Mouse (Mus musculus) right cerebral cortex, postnatal 36 days (tissue): Measurements from ENCODE around the gene Snupn.
A peak's percentile ranks its signal among the peaks of the same experiment; 100 is the strongest.

Experiments
- DNase-seq, 2 experiments: peaks; one replicate each; pipeline ENCODE4 v3.0.0; 2022; ENCODE audit warnings: low spot score in 2 of 2, mixed read lengths in 1 of 2

Gene Snupn

DNA sequence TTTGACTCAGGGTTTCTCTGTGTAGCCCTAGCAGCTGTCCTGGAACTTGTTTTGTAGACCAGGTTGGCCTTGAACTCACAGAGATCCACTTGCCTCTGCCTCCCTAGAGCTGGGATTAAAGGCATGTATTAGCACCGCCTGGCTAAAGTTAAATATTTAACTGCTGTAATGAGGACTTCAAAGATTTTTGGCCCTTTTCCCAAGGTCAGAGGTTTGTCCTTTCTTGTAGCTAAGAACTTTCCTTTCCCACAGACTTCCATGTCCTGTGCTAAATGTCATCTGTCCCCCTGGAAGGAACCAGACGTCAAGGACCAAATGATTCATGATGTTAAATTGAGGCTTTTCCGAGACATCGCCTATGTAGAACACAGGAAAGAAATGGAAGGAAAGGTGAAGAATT, 52.3 kb downstream of the Snupn start:
- DNase-seq = no peak

DNA sequence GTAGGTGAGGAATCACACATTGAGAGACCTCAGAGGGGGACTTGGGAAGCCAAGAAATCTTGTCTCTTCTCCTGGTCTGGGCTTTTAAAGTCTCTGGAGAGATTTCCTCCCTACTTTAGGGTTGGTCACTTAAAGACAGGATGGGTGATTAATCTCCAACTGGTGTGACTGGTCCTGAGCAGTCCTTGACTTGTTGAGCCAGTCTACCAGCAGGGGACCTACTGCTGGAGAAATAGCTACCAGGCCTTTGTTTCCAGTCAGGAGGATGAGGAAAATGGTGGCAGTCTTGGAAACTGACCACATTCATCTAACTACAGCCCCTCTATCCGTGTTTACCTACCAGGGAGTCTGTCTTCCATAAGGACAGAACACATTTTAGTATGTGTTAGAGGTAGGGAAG, 61.7 kb downstream of the Snupn start:
- DNase-seq = no peak

DNA sequence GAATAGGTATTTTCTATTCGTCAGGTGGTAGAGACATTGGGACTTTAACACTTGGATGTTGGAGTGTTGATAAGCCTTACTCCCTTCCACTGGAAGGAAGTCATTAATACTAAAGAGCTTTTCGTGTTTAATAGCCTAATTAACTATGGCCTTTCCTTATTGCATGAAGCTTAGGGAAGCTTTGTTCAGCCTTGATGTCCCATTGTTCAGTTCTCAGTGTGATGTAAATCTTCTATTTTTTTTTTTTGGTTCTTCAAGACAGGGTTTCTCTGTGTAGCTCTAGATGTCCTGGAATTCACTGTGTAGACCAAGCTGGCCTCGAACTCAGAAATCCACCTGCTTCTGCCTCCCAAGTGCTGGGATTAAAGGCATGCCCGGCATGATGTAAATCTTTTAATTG, 62.2 kb downstream of the Snupn start:
- DNase-seq = no peak

DNA sequence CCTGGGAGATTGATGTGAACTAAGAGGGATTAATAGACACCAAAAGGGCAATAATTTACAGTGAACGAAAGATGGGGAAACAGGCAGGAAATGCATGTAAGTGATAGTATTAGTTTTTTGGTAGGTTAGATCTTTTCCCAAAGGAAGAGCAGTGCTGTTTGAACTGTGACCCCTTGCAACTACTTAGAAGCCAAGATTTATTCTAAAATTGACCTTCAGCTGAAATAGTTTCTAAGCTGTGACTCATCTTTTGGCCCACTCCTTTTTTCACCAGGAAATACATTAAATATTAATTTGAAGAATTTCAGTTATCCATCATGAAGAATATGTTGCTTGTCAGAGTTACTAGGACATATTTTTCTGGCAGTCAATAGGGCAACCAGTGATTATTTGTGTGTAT, 63.1 kb downstream of the Snupn start:
- no peak for DNase-seq

DNA sequence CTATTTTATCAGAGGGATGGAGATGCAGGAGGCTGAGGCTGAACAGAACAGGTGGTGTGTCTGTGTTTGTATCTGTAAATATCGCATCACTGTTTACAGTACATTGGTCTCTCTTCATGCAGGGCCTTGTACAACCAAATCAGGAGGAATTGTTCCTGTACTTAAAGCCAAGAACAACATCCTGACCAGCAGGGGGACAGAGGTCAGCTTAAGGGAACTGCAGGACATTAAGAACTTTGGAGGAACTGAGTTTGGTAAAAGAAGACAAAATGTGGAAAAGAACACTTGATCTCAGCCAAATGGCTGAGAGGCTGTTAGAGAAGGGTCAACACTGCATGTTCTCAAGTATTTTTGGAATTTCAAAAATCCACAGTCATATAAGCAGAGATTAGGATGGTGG, 64.1 kb downstream of the Snupn start:
- DNase-seq = no peak

DNA sequence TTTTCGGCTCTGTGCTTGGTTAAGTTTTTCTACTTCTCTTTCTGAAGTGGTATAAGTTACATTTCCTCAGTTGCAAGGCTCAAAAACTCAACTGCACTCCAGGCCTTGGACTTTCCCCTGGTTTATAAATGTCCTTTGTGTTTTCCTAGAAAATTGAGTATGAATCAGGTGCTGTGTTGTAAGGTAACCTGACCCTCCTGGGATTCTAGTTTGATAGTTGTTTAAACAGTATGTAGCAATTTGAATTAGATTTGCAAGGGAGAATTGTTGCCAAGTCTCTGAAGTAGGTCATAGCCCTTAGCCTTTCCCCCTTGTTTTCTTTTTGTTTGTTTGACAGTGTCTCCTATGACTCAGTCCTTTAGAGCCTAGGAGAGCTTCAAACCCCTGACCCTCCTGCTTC, 67.0 kb downstream of the Snupn start:
- DNase-seq = no peak

DNA sequence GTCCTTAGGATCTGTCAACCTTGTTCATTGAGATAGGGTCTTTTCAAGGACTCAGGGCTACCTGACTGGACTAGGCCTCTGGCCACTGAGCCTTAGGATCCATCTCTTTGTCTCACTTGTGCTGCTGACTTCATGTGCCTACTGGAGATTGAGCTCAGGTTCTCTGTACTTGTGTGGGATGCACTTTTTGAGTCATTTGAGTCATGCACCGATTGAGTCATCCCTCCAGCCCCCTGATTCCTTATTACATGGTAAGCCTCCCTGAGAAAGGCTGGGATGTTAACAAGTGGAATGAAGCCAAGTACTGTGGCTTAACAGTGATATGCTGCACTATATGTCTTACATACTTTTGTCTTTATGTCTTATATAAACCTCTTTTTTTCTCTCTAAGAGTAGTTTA, 81.1 kb downstream of the Snupn start:
- DNase-seq = peak; percentile 24 to 42
